Mouse (Mus musculus): ENCODE results near the gene Clba1. TPM values are rescaled to one million over a fixed set of nuclear protein-coding genes. Genes with fewer than 3 reads are reported as not detected.
"Not testable (repeated sequence)": the region's sequence is repeated elsewhere in the genome, so short reads cannot be mapped to it uniquely, and the experiment has no call there.

Gene Clba1
- polyA plus RNA-seq, 1 experiment from 2014 or later = 21.1 TPM

- Histone ChIP-seq H3K9ac (peak overlapping the region; percentile 78), H3K27ac (replicated peaks) (peak overlapping the region; percentile 64; the same call in 1 of the 2 replicates), H3K27me3 (peaks cover 10% of the 10 kb centered on the region; the same call in 1 of the 2 replicates), H3K36me3 (peaks cover 26% of the 10 kb centered on the region), H3K4me3 (peak overlapping the region; percentile 64), H3K4me1 (replicated peaks) (peaks cover 27% of the 10 kb centered on the region), H3K4me2 (peak overlapping the region; percentile 98), H3K9me3 (no peaks in the 10 kb centered on the region)
- ATAC-seq (ENCODE audit: low read depth) = no peak
- WGBS = 23% methylated on average over 8 of the region's 8 CpGs
Observed at GRCm38 (mm10) chr12:112809641-112810040, 904 bp downstream of the Clba1 start.

GRCm38 (mm10) chr12:112810092-112810885, 1.6 kb downstream of the Clba1 start:
- H3K9me3 ChIP-seq = no peaks in the 10 kb centered on the region
- H3K36me3 ChIP-seq = peaks cover 32% of the 10 kb centered on the region
- WGBS = 69% methylated on average over 19 of the region's 19 CpGs
- ATAC-seq (ENCODE audit: low read depth) = no peak
- peak overlapping the region; percentile 64; the same call in 1 of the 2 replicates for H3K4me3 ChIP-seq
- H3K27me3 ChIP-seq = peaks cover 10% of the 10 kb centered on the region; the same call in 1 of the 2 replicates
- H3K4me1 ChIP-seq (replicated peaks) = peaks cover 27% of the 10 kb centered on the region
- 0 out of 2 replicates have a peak overlapping the region, but pooled peaks have one; percentile 78 for H3K9ac ChIP-seq
- H3K4me2 ChIP-seq = peak overlapping the region; percentile 98
- H3K27ac ChIP-seq (replicated peaks) = no peak overlapping the region

- H3K4me2 ChIP-seq = no peak overlapping the region
- H3K9ac ChIP-seq = no peak overlapping the region
- no peaks in the 10 kb centered on the region for H3K27me3 ChIP-seq
- ATAC-seq (ENCODE audit: low read depth) = no peak
- H3K27ac ChIP-seq (replicated peaks) = no peak overlapping the region
- H3K4me3 ChIP-seq = no peak overlapping the region
- no peaks in the 10 kb centered on the region for H3K9me3 ChIP-seq
- peaks cover 22% of the 10 kb centered on the region for H3K4me1 ChIP-seq (replicated peaks)
- 88% methylated on average over 7 of the region's 7 CpGs for WGBS
- peaks cover 56% of the 10 kb centered on the region for H3K36me3 ChIP-seq
Observed at GRCm38 (mm10) chr12:112813370-112813769, 4.6 kb downstream of the Clba1 start.

GRCm38 (mm10) chr12:112814682-112815470, 6.1 kb downstream of the Clba1 start:
- H3K4me2 ChIP-seq = no peak overlapping the region
- no peak overlapping the region for H3K9ac ChIP-seq
- 81% methylated on average over 14 of the region's 14 CpGs for WGBS
- H3K27ac ChIP-seq (replicated peaks) = no peak overlapping the region
- no peak overlapping the region for H3K4me3 ChIP-seq
- H3K9me3 ChIP-seq = no peaks in the 10 kb centered on the region
- H3K4me1 ChIP-seq (replicated peaks) = peaks cover 11% of the 10 kb centered on the region
- no peaks in the 10 kb centered on the region for H3K27me3 ChIP-seq
- no peak for ATAC-seq (ENCODE audit: low read depth)
- H3K36me3 ChIP-seq = peaks cover 71% of the 10 kb centered on the region

- H3K27ac ChIP-seq (replicated peaks) = no peak overlapping the region
- H3K36me3 ChIP-seq = peaks cover 82% of the 10 kb centered on the region
- no peak overlapping the region for H3K4me2 ChIP-seq
- no peak overlapping the region for H3K9ac ChIP-seq
- no peak for ATAC-seq (ENCODE audit: low read depth)
- no peak overlapping the region for H3K4me3 ChIP-seq
- 51% methylated on average over 4 of the region's 4 CpGs for WGBS
- no peaks in the 10 kb centered on the region for H3K27me3 ChIP-seq
- H3K9me3 ChIP-seq = no peaks in the 10 kb centered on the region
- H3K4me1 ChIP-seq (replicated peaks) = no peaks in the 10 kb centered on the region
Observed at GRCm38 (mm10) chr12:112816294-112816693, 7.6 kb downstream of the Clba1 start.

- not testable (repeated sequence) for H3K27ac ChIP-seq (replicated peaks); H3K4me2 ChIP-seq; H3K4me1 ChIP-seq (replicated peaks); H3K9me3 ChIP-seq; H3K9ac ChIP-seq; H3K27me3 ChIP-seq; ATAC-seq (ENCODE audit: low read depth); H3K4me3 ChIP-seq
- peaks cover 88% of the 10 kb centered on the region for H3K36me3 ChIP-seq
- 81% methylated on average over 7 of the region's 7 CpGs for WGBS
Observed at GRCm38 (mm10) chr12:112816866-112817265, 8.1 kb downstream of the Clba1 start.

- Histone ChIP-seq H3K4me1 (replicated peaks) (peaks cover 20% of the 10 kb centered on the region; the same call in 1 of the 2 replicates), H3K9me3 (no peaks in the 10 kb centered on the region), H3K9ac (no peak overlapping the region), H3K27ac (replicated peaks) (no peak overlapping the region), H3K27me3 (no peaks in the 10 kb centered on the region), H3K4me3 (no peak overlapping the region), H3K36me3 (peaks cover 74% of the 10 kb centered on the region), H3K4me2 (no peak overlapping the region)
- ATAC-seq (ENCODE audit: low read depth) = no peak
- WGBS = 94% methylated on average over 8 of the region's 8 CpGs
Observed at GRCm38 (mm10) chr12:112819057-112819662, 10.4 kb downstream of the Clba1 start.

GRCm38 (mm10) chr12:112820401-112820999, 11.8 kb downstream of the Clba1 start:
- Histone ChIP-seq H3K27ac (replicated peaks) (no peak overlapping the region), H3K4me2 (no peak overlapping the region), H3K36me3 (peaks cover 70% of the 10 kb centered on the region), H3K27me3 (no peaks in the 10 kb centered on the region), H3K9ac (no peak overlapping the region), H3K4me1 (replicated peaks) (peaks cover 32% of the 10 kb centered on the region), H3K4me3 (no peak overlapping the region), H3K9me3 (no peaks in the 10 kb centered on the region)
- 78% methylated on average over 12 of the region's 12 CpGs for WGBS
- no peak for ATAC-seq (ENCODE audit: low read depth)

GRCm38 (mm10) chr12:112821216-112821615, 12.5 kb downstream of the Clba1 start:
- H3K4me3 ChIP-seq = no peak overlapping the region
- no peak for ATAC-seq (ENCODE audit: low read depth)
- H3K27ac ChIP-seq (replicated peaks) = no peak overlapping the region
- H3K36me3 ChIP-seq = peaks cover 67% of the 10 kb centered on the region
- no peaks in the 10 kb centered on the region for H3K9me3 ChIP-seq
- WGBS = 79% methylated on average over 1 of the region's 1 CpGs
- H3K4me1 ChIP-seq (replicated peaks) = peaks cover 39% of the 10 kb centered on the region
- no peaks in the 10 kb centered on the region for H3K27me3 ChIP-seq
- H3K9ac ChIP-seq = no peak overlapping the region
- no peak overlapping the region for H3K4me2 ChIP-seq

GRCm38 (mm10) chr12:112821974-112822373, 13.2 kb downstream of the Clba1 start:
- no peaks in the 10 kb centered on the region for H3K27me3 ChIP-seq
- 93% methylated on average over 4 of the region's 4 CpGs for WGBS

GRCm38 (mm10) chr12:112822676-112823075, 13.9 kb downstream of the Clba1 start:
- H3K4me2 ChIP-seq = no peak overlapping the region
- peaks cover 53% of the 10 kb centered on the region for H3K4me1 ChIP-seq (replicated peaks)

More at GRCm38 (mm10) chr12:112821974-112822373, 13.2 kb downstream of the Clba1 start:
- no peak overlapping the region for H3K27ac ChIP-seq (replicated peaks)
- no peak for ATAC-seq (ENCODE audit: low read depth)
- H3K4me1 ChIP-seq (replicated peaks) = peaks cover 46% of the 10 kb centered on the region
- no peak overlapping the region for H3K4me2 ChIP-seq
- H3K9ac ChIP-seq = no peak overlapping the region
- H3K36me3 ChIP-seq = peaks cover 68% of the 10 kb centered on the region
- no peak overlapping the region for H3K4me3 ChIP-seq
- no peaks in the 10 kb centered on the region for H3K9me3 ChIP-seq

More at GRCm38 (mm10) chr12:112822676-112823075, 13.9 kb downstream of the Clba1 start:
- no peak for ATAC-seq (ENCODE audit: low read depth)
- H3K9me3 ChIP-seq = no peaks in the 10 kb centered on the region
- 79% methylated on average over 2 of the region's 2 CpGs for WGBS
- H3K36me3 ChIP-seq = peaks cover 68% of the 10 kb centered on the region
- no peaks in the 10 kb centered on the region for H3K27me3 ChIP-seq
- H3K4me3 ChIP-seq = no peak overlapping the region
- no peak overlapping the region for H3K9ac ChIP-seq
- no peak overlapping the region for H3K27ac ChIP-seq (replicated peaks)

Data from neural tube, embryonic 13.5 days (tissue).